Mouse (Mus musculus) embryonic facial prominence, embryonic 12.5 days (tissue): Measurements from ENCODE around the gene Skp1a. TPM values are rescaled to one million over a fixed set of nuclear protein-coding genes. Genes with fewer than 3 reads are reported as not detected.

Experiments used
- ATAC-seq: fragments of 200-750 bp; cut with Nextera tagmentation; 2 replicates; pipeline ENCODE4 v1.8.0; 2017; ENCODE audit not compliant: insufficient number of reproducible peaks, insufficient read depth, low FRiP score, low TSS enrichment
- H3K27ac ChIP-seq: fragments of 300-500 bp; sonication (generic); 2 replicates; pipeline ENCODE4 v1.5.1; 2016; ENCODE audit warnings: mild to moderate bottlenecking
- H3K27me3 ChIP-seq: fragments of 300-500 bp; sonication (generic); 2 replicates; pipeline ENCODE4 v1.6.1; 2016; ENCODE audit warnings: mild to moderate bottlenecking, moderate library complexity
- H3K36me3 ChIP-seq: fragments of 300-500 bp; sonication (generic); 2 replicates; pipeline ENCODE4 v1.6.1; 2016; ENCODE audit warnings: mild to moderate bottlenecking
- H3K4me1 ChIP-seq: fragments of 300-500 bp; sonication (generic); 2 replicates; pipeline ENCODE4 v1.6.1; 2016
- H3K4me2 ChIP-seq: fragments of 300-500 bp; sonication (generic); replicated peaks from 2 replicates; pipeline ENCODE4 v1.6.1; 2016; ENCODE audit warnings: mild to moderate bottlenecking, moderate library complexity
- H3K4me3 ChIP-seq: fragments of 300-500 bp; sonication (generic); 2 replicates; pipeline ENCODE4 v1.5.1; 2016; ENCODE audit warnings: mild to moderate bottlenecking
- H3K9ac ChIP-seq: fragments of 300-500 bp; sonication (generic); 2 replicates; pipeline ENCODE4 v1.6.1; 2016; ENCODE audit warnings: mild to moderate bottlenecking, moderate library complexity
- H3K9me3 ChIP-seq: fragments of 300-500 bp; sonication (generic); 2 replicates; pipeline ENCODE4 v1.6.1; 2016; ENCODE audit warnings: mild to moderate bottlenecking, moderate library complexity
- WGBS: fragments of 180-500 bp; shearing (Covaris S2); methylation state at CpG from one replicate; pipeline ENCODE4 v1.1.7; 2016; 5-methylcytosine and 5-hydroxymethylcytosine counted together
- polyA plus RNA-seq: library from polyadenylated mRNA; unstranded; fragments of >200 nt; fragmentation: Nextera tagmentation; extraction: Ambion mirVana; gene quantifications from 2 replicates; pipeline ENCODE4 v1.2.1, GENCODE M21; 2016

The Skp1a gene
- polyA plus RNA-seq, 1 experiment from 2014 or later = 939 TPM

DNA sequence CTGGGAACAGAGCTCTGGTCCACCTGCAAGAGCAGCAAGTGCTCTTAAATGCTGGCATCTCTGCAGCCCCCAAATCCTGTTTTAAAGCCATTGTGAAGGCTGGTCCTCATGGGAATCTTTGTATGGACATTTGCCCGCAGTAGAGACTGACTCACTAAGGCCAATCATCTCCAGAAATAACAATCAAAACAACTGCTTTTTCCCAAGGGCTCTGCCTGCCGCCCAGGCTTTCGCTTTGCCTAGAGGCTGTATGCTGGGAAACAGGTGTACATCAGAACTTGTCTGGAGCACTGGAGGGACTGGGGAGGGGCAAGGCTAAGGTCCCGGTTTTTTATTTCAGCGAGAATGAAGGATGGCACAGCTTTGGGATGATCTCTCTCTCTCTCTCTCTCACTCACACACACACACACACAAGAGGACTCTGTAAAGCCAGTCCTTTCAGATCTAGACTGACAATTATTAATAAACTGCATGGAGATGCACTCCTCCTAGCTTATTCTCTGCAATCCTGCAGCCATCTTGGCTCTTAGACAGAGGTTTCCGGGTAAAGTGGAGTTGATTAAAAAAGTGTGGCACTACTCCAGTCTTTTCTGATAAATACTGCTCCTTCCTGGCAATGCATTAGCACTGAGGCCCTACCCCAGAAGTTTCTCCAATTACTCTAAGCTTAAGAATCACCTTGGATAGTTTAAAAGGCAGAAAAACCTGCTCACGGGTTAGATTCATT is 2.9 kb upstream of the Skp1a start:
- peaks cover 9% of the 10 kb centered on the region for H3K4me1 ChIP-seq
- ATAC-seq = no peak
- no peaks in the 10 kb centered on the region for H3K9me3 ChIP-seq
- no peaks in the 10 kb centered on the region for H3K36me3 ChIP-seq
- H3K27me3 ChIP-seq = peaks cover 5% of the 10 kb centered on the region; the same call in 1 of the 2 replicates
- WGBS = 67% methylated on average over 7 of the region's 7 CpGs
- no peak overlapping the region for H3K27ac ChIP-seq
- H3K9ac ChIP-seq = no peak overlapping the region
- H3K4me3 ChIP-seq = no peak overlapping the region
- H3K4me2 ChIP-seq = no peak overlapping the region

- Histone ChIP-seq H3K4me3 (peak overlapping the region; percentile 100; the same call in 1 of the 2 replicates), H3K9me3 (no peaks in the 10 kb centered on the region), H3K4me1 (peaks cover 12% of the 10 kb centered on the region), H3K36me3 (0 out of 2 replicates have a peak, but pooled peaks cover 2% of the 10 kb centered on the region), H3K27ac (peak overlapping the region; percentile 98), H3K9ac (0 out of 2 replicates have a peak overlapping the region, but pooled peaks have one; percentile 15), H3K27me3 (no peaks in the 10 kb centered on the region), H3K4me2 (peak overlapping the region; percentile 60)
- WGBS = 56% methylated on average over 5 of the region's 5 CpGs
- no peak for ATAC-seq
Observed at GRCm38 (mm10) chr11:52230694-52231093, 1.1 kb upstream of the Skp1a start.

DNA sequence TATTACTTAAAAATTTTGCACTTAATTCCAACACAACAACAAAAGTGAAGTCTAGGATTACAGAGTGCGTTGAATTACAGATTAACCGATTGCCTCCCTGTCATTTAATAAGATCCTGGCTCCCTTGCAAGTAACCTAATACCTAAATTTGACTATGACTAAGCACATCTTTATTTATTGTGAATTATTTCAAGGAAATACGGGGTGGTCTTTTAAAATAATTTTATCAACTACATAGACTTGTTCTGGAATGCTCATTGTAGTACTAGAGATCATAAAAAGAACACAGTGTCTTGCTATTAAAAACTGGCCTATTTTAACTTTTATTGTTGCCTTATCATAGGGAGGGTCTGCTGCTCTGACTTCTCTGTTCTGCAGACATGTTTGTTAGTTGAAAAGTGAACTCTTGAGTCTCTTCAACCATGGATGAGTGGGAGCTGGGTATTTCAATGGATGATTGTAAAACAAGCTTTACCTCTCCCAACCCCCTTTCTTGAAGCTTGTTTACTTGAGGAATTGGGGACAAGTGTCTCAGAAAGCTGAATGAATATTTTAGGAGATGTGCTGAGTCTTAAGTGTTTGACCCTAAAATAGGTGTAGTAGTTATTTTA is 1.4 kb downstream of the Skp1a start:
- H3K4me2 ChIP-seq = peak overlapping the region; percentile 60
- H3K27ac ChIP-seq = no peak overlapping the region
- no peaks in the 10 kb centered on the region for H3K9me3 ChIP-seq
- H3K27me3 ChIP-seq = no peaks in the 10 kb centered on the region
- peak overlapping the region; percentile 99 for H3K9ac ChIP-seq
- H3K4me3 ChIP-seq = peak overlapping the region; percentile 100
- no peak for ATAC-seq
- WGBS = 16% methylated on average over 3 of the region's 3 CpGs
- peaks cover 12% of the 10 kb centered on the region for H3K4me1 ChIP-seq
- peaks cover 23% of the 10 kb centered on the region for H3K36me3 ChIP-seq

DNA sequence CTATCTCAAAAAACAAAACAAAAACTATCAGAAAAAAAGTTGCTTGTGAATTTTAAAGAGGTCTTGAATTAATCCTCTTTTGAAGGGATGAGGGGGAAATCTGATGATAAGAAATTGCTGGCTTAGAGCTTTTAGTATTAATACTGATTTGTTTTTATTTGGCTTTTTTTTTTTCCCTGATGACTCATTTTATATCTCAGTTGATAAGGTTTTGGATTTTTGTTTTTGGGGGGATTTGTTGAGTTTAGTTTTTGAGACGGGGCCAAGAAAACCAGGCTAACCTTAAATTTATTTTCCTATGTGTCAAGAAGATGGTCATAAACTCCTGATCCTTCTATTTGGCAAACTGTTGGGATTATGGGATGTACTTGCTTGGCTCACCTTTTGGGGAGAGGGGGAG is 2.1 kb downstream of the Skp1a start:
- Histone ChIP-seq H3K27ac (no peak overlapping the region), H3K4me3 (no peak overlapping the region; the same call in 1 of the 2 replicates), H3K36me3 (peaks cover 29% of the 10 kb centered on the region), H3K9me3 (no peaks in the 10 kb centered on the region), H3K9ac (no peak overlapping the region), H3K4me1 (peaks cover 12% of the 10 kb centered on the region), H3K27me3 (no peaks in the 10 kb centered on the region), H3K4me2 (peak overlapping the region; percentile 60)
- no peak for ATAC-seq
- WGBS = 94% methylated on average over 1 of the region's 1 CpGs

GRCm38 (mm10) chr11:52234509-52234908 is 2.7 kb downstream of the Skp1a start:
- Histone ChIP-seq H3K9me3 (no peaks in the 10 kb centered on the region), H3K9ac (no peak overlapping the region), H3K4me2 (peak overlapping the region; percentile 13; the same call in 1 of the 2 replicates), H3K27me3 (no peaks in the 10 kb centered on the region), H3K27ac (no peak overlapping the region), H3K4me3 (no peak overlapping the region), H3K4me1 (peaks cover 12% of the 10 kb centered on the region), H3K36me3 (peaks cover 32% of the 10 kb centered on the region)
- no peak for ATAC-seq

DNA sequence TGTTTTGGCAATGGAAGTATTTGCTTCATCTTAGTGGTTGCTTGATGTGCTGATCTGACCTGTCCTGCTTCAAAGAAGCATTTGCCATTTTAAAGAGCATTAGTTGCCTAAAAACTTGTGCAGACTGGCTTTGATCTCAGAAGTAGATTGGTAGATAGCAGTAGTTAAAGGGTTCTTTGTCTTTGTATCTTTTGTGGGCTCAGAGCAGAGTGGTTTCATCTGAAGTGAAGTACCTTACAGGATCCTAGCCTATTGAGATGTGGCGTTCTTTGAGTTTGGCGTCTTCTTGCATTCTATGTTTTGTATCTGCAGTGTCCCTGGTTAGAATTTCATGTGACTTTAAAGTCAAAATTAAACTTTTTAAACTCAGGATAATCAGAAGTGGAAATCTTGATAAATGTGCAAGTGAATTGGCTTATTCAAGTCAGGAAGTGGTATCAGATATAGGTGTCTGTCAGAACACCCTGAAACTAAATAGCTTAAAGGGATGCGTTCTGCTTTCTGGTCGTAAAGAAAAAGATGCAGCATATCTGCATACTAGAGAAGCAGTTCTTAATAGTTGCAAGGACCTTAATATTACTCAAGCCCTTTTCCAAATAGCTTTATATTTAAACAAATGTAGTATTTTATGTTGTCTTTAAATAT is 9.2 kb downstream of the Skp1a start:
- Histone ChIP-seq H3K4me1 (no peaks in the 10 kb centered on the region), H3K4me3 (no peak overlapping the region), H3K9me3 (no peaks in the 10 kb centered on the region), H3K4me2 (no peak overlapping the region), H3K9ac (no peak overlapping the region), H3K27me3 (no peaks in the 10 kb centered on the region), H3K36me3 (peaks cover 64% of the 10 kb centered on the region), H3K27ac (no peak overlapping the region)
- WGBS = 87% methylated on average over 4 of the region's 4 CpGs
- no peak for ATAC-seq

DNA sequence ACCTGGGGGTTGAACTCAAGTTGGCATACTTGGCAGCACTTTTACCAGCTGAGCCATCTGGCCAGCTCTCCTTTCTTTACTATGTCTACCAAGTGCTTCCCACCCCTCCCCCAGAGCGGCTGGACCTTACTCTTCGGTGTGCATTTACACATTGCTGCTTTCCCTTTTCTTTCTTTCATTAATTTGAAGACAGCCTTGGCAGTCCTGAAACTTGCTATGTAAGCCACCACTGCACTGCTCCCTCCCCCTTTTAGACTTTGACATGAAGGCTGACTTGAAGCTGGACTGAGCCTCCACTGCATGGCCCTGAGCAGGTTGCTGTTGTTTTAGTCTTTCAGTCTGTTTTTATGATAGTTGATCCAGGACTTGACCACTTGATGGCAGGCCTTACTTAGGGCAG is 17.7 kb downstream of the Skp1a start:
- 94% methylated on average over 2 of the region's 2 CpGs for WGBS
- Histone ChIP-seq H3K9me3 (no peaks in the 10 kb centered on the region), H3K4me3 (no peak overlapping the region), H3K4me2 (no peak overlapping the region), H3K36me3 (peaks cover 39% of the 10 kb centered on the region), H3K4me1 (no peaks in the 10 kb centered on the region), H3K9ac (no peak overlapping the region), H3K27ac (no peak overlapping the region), H3K27me3 (no peaks in the 10 kb centered on the region)
- no peak for ATAC-seq

DNA sequence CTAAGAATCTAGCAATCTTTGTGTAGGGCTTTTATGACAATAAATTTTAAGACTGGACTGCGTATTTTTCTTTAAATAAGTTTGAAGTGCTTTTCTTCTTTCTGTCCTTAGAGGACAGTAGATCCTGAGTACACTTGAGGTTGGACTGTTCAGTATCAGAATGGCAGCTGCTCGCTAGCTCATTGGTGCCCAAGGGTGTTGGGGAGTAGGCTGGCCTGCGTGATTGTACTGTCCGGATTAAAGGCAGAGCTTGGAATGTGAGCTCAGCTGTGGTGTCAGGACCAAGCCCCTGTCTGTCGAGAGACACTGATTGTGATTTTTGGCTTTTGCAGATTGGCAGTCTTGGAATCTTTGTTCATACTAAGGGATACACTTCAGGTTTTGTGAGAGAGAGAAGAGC is 20.0 kb downstream of the Skp1a start:
- no peak overlapping the region for H3K9ac ChIP-seq
- H3K4me2 ChIP-seq = no peak overlapping the region
- H3K27me3 ChIP-seq = no peaks in the 10 kb centered on the region
- no peak for ATAC-seq
- peaks cover 29% of the 10 kb centered on the region for H3K36me3 ChIP-seq
- H3K9me3 ChIP-seq = no peaks in the 10 kb centered on the region
- no peaks in the 10 kb centered on the region for H3K4me1 ChIP-seq
- no peak overlapping the region for H3K4me3 ChIP-seq
- 76% methylated on average over 5 of the region's 5 CpGs for WGBS
- H3K27ac ChIP-seq = no peak overlapping the region

- ATAC-seq = no peak
Observed at GRCm38 (mm10) chr11:52252692-52253091, 20.9 kb downstream of the Skp1a start.

DNA sequence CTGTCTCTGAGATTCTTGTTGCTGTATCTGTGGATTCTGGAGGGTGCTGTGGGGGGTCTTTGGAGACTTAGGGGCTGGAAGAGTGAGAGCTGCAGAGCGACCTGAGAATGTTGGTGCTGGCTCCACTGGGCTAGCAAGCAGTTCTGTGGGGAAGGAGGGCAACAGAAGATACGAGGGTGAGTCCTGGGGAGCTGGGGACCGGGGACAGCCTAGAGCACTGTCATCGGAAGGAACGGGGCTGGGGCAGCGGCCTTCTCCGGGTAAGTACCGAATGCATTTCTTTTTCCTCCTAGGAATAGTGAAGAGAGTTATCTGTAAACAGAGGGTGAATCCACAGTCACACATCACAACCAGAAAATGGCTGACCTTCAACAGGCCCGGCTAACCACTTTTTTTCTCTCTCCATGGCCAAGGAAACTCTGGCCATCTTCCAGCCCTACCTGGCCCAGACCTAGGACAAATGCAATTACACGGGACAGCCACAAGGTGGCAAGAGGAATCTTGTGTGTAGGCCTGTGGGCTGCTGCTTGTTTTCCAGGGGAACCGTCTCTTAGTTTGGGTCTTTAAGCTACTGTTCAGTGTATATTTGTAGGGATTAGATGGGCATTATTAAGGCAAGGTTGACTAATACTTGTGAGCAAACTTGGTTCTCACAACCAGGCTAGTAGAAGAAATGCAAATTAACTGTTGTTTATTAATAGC is 22.0 kb downstream of the Skp1a start:
- H3K4me3 ChIP-seq = no peak overlapping the region
- peaks cover 4% of the 10 kb centered on the region; the same call in 1 of the 2 replicates for H3K4me1 ChIP-seq
- no peak for ATAC-seq
- H3K36me3 ChIP-seq = peaks cover 17% of the 10 kb centered on the region
- no peaks in the 10 kb centered on the region for H3K27me3 ChIP-seq
- no peak overlapping the region for H3K4me2 ChIP-seq
- no peak overlapping the region for H3K9ac ChIP-seq
- no peaks in the 10 kb centered on the region for H3K9me3 ChIP-seq
- H3K27ac ChIP-seq = no peak overlapping the region
- 67% methylated on average over 11 of the region's 11 CpGs for WGBS

More at GRCm38 (mm10) chr11:52252692-52253091, 20.9 kb downstream of the Skp1a start:
- no peak overlapping the region for H3K4me2 ChIP-seq
- no peak overlapping the region for H3K9ac ChIP-seq
- WGBS = 77% methylated on average over 1 of the region's 1 CpGs
- no peaks in the 10 kb centered on the region for H3K27me3 ChIP-seq
- H3K4me1 ChIP-seq = no peaks in the 10 kb centered on the region
- H3K9me3 ChIP-seq = no peaks in the 10 kb centered on the region
- H3K27ac ChIP-seq = no peak overlapping the region
- H3K4me3 ChIP-seq = no peak overlapping the region
- H3K36me3 ChIP-seq = peaks cover 22% of the 10 kb centered on the region

GRCm38 (mm10) chr11:52255077-52255476 is 23.3 kb downstream of the Skp1a start:
- no peak for ATAC-seq
- Histone ChIP-seq H3K27me3 (no peaks in the 10 kb centered on the region), H3K9ac (no peak overlapping the region), H3K4me1 (peaks cover 4% of the 10 kb centered on the region; the same call in 1 of the 2 replicates), H3K4me2 (no peak overlapping the region), H3K36me3 (peaks cover 10% of the 10 kb centered on the region), H3K9me3 (no peaks in the 10 kb centered on the region), H3K27ac (no peak overlapping the region), H3K4me3 (no peak overlapping the region)
- WGBS = 87% methylated on average over 8 of the region's 8 CpGs
